Comparison of ENCODE assay signal across 25 mouse cellular contexts in the genomic region with DNA sequence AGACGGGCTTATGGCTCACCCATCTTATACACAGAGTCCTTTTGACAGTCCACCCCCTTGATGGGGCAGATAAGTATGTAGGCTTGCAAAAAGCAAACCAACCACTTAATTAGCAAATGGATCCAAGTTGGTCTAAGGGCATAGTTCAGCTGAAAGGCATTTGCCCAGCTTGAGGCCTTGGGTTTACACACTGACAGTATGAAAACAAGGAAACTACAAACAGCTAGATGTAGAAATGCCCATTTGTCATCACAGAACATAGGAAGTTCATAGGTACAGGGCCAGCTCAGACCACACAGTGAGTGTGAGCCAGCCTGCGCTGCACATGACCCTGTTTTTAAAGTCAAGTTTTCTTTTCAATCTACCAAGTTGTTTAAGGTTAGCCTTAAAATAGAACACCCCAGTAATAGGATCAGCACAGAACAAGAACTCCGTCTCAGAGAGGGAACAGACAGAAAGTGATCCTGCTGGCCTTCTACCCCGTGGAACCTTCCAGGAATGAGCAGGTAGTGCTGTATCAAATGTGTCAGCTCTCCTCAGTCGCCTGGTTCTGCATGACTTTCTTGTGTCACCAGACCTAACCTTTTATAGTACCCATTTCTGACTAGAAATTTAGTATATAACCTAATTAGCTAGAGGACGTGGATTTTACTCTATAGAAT. TPM values are rescaled to one million over a fixed set of nuclear protein-coding genes. Genes with fewer than 3 reads are reported as not detected.
A peak's percentile ranks its signal among the peaks of the same experiment; 100 is the strongest.
DNase-seq lines count a peak whose midpoint lies in the region; ATAC-seq and TF ChIP-seq lines count a peak whose summit lies in the region.
"Had no signal": no experiment of that assay in that cellular context is flagged by ENCODE, and none has a peak within 500 bp of the region (broad histone marks: within the 10 kb centered on the region; RNA-seq: fewer than 3 reads in every experiment).

No protein-coding gene starts in this region.

- H3K4me3 ChIP-seq in liver, adult 2 months (ENCODE audit: insufficient read depth, low read depth, low read length): no peak overlapping the region
- H3K4me3 ChIP-seq in liver, embryonic 12.5 days: no peak overlapping the region
- H3K4me3 ChIP-seq in midbrain, embryonic 14.5 days (replicated peaks; ENCODE audit: low read depth, low read length): no peak overlapping the region
- H3K4me3 ChIP-seq: embryonic facial prominence, embryonic 10.5 days; embryonic facial prominence, embryonic 13.5 days; erythroblast, embryonic 14.5 days; forebrain, embryonic 12.5 days; forebrain, embryonic 15.5 days; heart, adult 2 months; hindbrain, embryonic 12.5 days; hindbrain, embryonic 15.5 days had no signal

- WGBS in liver, adult 2 months: 48% methylated on average over 6 of the region's 6 CpGs
- 64% methylated on average over 6 of the region's 6 CpGs for WGBS in liver, embryonic 12.5 days (ENCODE audit: insufficient replicate concordance)
- WGBS in midbrain, embryonic 14.5 days: 83% methylated on average over 6 of the region's 6 CpGs

- no peak for ATAC-seq in liver, embryonic 12.5 days
- no peak for ATAC-seq in midbrain, embryonic 14.5 days (ENCODE audit: low FRiP score, low TSS enrichment)
- ATAC-seq: activated CD4-positive, CD25-positive, alpha-beta regulatory T cell, adult 4 months; CD4-positive, CD25-positive, alpha-beta regulatory T cell, adult 4 months; forebrain, embryonic 15.5 days; intestine, postnatal 0 days had no signal

- DNase-seq in gastrocnemius, adult 8-10 months (ENCODE audit: low spot score in 2 of 2): peak; percentile 13 to 43
- DNase-seq in gastrocnemius, postnatal 4 days (ENCODE audit: low spot score in 2 of 2): no peak
- peak; percentile 93 for DNase-seq in liver, adult 2 months (ENCODE audit: extremely low read depth, low read depth, low spot score)
- peak; percentile 85 for DNase-seq in skeletal muscle tissue, adult 2 months (ENCODE audit: low read depth, low spot score)
- no peak for DNase-seq in midbrain, embryonic 14.5 days
- DNase-seq: adrenal gland, adult 8-10 months; adrenal gland, postnatal 25 days; cerebellum, adult 11-12 months; cerebellum, adult 8-10 months; cerebellum, postnatal 10 days; cerebellum, postnatal 36 days; embryo, embryonic 11 days; heart, adult 2 months had no signal

- H3K9ac ChIP-seq in liver, adult 2 months (ENCODE audit: low read depth, low read length): peak overlapping the region; percentile 14; the same call in 1 of the 2 replicates
- H3K9ac ChIP-seq in liver, embryonic 12.5 days: no peak overlapping the region
- H3K9ac ChIP-seq in midbrain, embryonic 14.5 days (replicated peaks; ENCODE audit: low read length): no peak overlapping the region
- H3K9ac ChIP-seq: embryonic facial prominence, embryonic 13.5 days; forebrain, embryonic 12.5 days; forebrain, embryonic 15.5 days; hindbrain, embryonic 12.5 days; hindbrain, embryonic 15.5 days had no signal

- TF ChIP-seq POLR2A in liver, adult 2 months (IDR thresholded peaks at IDR 0.05; ENCODE audit: extremely low read depth, insufficient read depth, low read length): no peak

- no peaks in the 10 kb centered on the region; the same call in 1 of the 2 replicates for H3K79me2 ChIP-seq in liver, adult 2 months (ENCODE audit: control insufficient read depth, insufficient read depth, low read length)

- H3K4me1 ChIP-seq in liver, adult 2 months (ENCODE audit: control insufficient read depth, insufficient read depth, low read length): peaks cover 16% of the 10 kb centered on the region; the same call in 1 of the 2 replicates
- H3K4me1 ChIP-seq in liver, embryonic 12.5 days: no peaks in the 10 kb centered on the region
- no peaks in the 10 kb centered on the region for H3K4me1 ChIP-seq in midbrain, embryonic 14.5 days (ENCODE audit: control insufficient read depth, insufficient read depth, low read length)
- H3K4me1 ChIP-seq: forebrain, embryonic 12.5 days; forebrain, embryonic 15.5 days; hindbrain, embryonic 12.5 days; hindbrain, embryonic 15.5 days had no signal

- no peaks in the 10 kb centered on the region for H3K36me3 ChIP-seq in liver, adult 2 months (ENCODE audit: control insufficient read depth, insufficient read depth, low read length)
- H3K36me3 ChIP-seq in liver, embryonic 12.5 days: no peaks in the 10 kb centered on the region
- no peaks in the 10 kb centered on the region for H3K36me3 ChIP-seq in midbrain, embryonic 14.5 days (ENCODE audit: control insufficient read depth, insufficient read depth, low read length)
- H3K36me3 ChIP-seq: embryonic facial prominence, embryonic 10.5 days; embryonic facial prominence, embryonic 13.5 days; forebrain, embryonic 12.5 days; forebrain, embryonic 15.5 days; hindbrain, embryonic 12.5 days; hindbrain, embryonic 15.5 days had no signal

- no peak for TF ChIP-seq CTCF in liver, adult 2 months (IDR thresholded peaks at IDR 0.05; ENCODE audit: low read depth, low read length)

- H3K27me3 ChIP-seq in liver, adult 2 months (ENCODE audit: control insufficient read depth, insufficient read depth, low read length): no peaks in the 10 kb centered on the region
- no peaks in the 10 kb centered on the region for H3K27me3 ChIP-seq in liver, embryonic 12.5 days (replicated peaks)
- H3K27me3 ChIP-seq in midbrain, embryonic 14.5 days (ENCODE audit: control insufficient read depth, insufficient read depth, low read length): no peaks in the 10 kb centered on the region
- H3K27me3 ChIP-seq: embryonic facial prominence, embryonic 13.5 days; forebrain, embryonic 12.5 days; forebrain, embryonic 15.5 days; hindbrain, embryonic 12.5 days; hindbrain, embryonic 15.5 days had no signal

- H3K4me2 ChIP-seq in liver, embryonic 12.5 days: no peak overlapping the region
- no peak overlapping the region for H3K4me2 ChIP-seq in midbrain, embryonic 14.5 days (ENCODE audit: low read length)
- H3K4me2 ChIP-seq: embryonic facial prominence, embryonic 13.5 days; forebrain, embryonic 12.5 days; forebrain, embryonic 15.5 days; heart, embryonic 11.5 days; hindbrain, embryonic 12.5 days; hindbrain, embryonic 15.5 days had no signal

- H3K27ac ChIP-seq in liver, adult 2 months (replicated peaks; ENCODE audit: insufficient read depth, low read depth, low read length): peak overlapping the region; percentile 81
- no peak overlapping the region for H3K27ac ChIP-seq in liver, embryonic 12.5 days
- no peak overlapping the region for H3K27ac ChIP-seq in midbrain, embryonic 14.5 days (replicated peaks; ENCODE audit: low read depth, low read length)
- H3K27ac ChIP-seq: embryonic facial prominence, embryonic 10.5 days; embryonic facial prominence, embryonic 13.5 days; forebrain, embryonic 12.5 days; forebrain, embryonic 15.5 days; heart, adult 2 months; hindbrain, embryonic 12.5 days; hindbrain, embryonic 15.5 days had no signal

- no peaks in the 10 kb centered on the region for H3K9me3 ChIP-seq in liver, embryonic 12.5 days (replicated peaks)
- H3K9me3 ChIP-seq in midbrain, embryonic 14.5 days (ENCODE audit: control insufficient read depth, low read length): no peaks in the 10 kb centered on the region
- H3K9me3 ChIP-seq: embryonic facial prominence, embryonic 10.5 days; embryonic facial prominence, embryonic 13.5 days; forebrain, embryonic 12.5 days; forebrain, embryonic 15.5 days; hindbrain, embryonic 12.5 days; hindbrain, embryonic 15.5 days had no signal

RNA-seq across cellular contexts. Expression of gene Shld1, which starts 31.8 kb away (rescaled TPM):
- total RNA-seq in gastrocnemius, adult 8-10 months (2022): 1 to 10 TPM; 5.6 to 9.8 (median 7.0) TPM
- total RNA-seq in gastrocnemius, postnatal 4 days (2021): 1 to 10 TPM; 4.4 to 5.6 TPM
- 14.1 and 17.1 TPM in 2 replicates for total RNA-seq in liver, adult 2 months (2014; rRNA removed)
- polyA plus RNA-seq in liver, adult 2 months (2012; rRNA removed): 7.6 and 8.7 TPM in 2 replicates
- polyA plus RNA-seq in liver, embryonic 12.5 days (2016; fragmentation: Nextera tagmentation; extraction: Ambion mirVana): 9.5 and 11.6 TPM in 2 replicates
- polyA plus RNA-seq in midbrain, embryonic 14.5 days (2014; fragmentation: Nextera tagmentation; extraction: Ambion mirVana): 23.3 and 26.2 TPM in 2 replicates

Comparison
In these comparisons a context has a peak if more than half of its experiments do, and no peak if none do; other contexts are left out.
1. DNase-seq: peak in gastrocnemius, adult 8-10 months (2 of 2), liver, adult 2 months (single experiment) and skeletal muscle tissue, adult 2 months (single experiment); none in gastrocnemius, postnatal 4 days (0 of 2) and midbrain, embryonic 14.5 days (single experiment).